Mouse (Mus musculus) testis, adult 2 months (tissue): ENCODE measurements at regions not wholly inside any gene's neighbourhood (a gene's known extent, or its start where the extent isn't known, plus 50 kb on each side); places are given as distances from the start of the nearest gene placed in this dataset.

Experiments
- H3K27ac ChIP-seq: fragments of 200-500 bp; 2 replicates; pipeline ENCODE4 v1.5.1; 2012; ENCODE audit warnings: low read depth, low read length; ENCODE audit not compliant: control insufficient read depth, insufficient read depth
- H3K27me3 ChIP-seq: fragments of 200-500 bp; 2 replicates; pipeline ENCODE4 v1.6.1; 2012; ENCODE audit warnings: mild to moderate bottlenecking, low read length, moderate library complexity; ENCODE audit not compliant: control insufficient read depth, insufficient read depth
- H3K36me3 ChIP-seq: fragments of 200-500 bp; 2 replicates; pipeline ENCODE4 v1.6.1; 2012; ENCODE audit warnings: mild to moderate bottlenecking, low read length; ENCODE audit not compliant: control insufficient read depth, insufficient read depth
- H3K4me1 ChIP-seq: fragments of 200-500 bp; 2 replicates; pipeline ENCODE4 v1.6.1; 2012; ENCODE audit warnings: low read length; ENCODE audit not compliant: control insufficient read depth, insufficient read depth
- H3K4me3 ChIP-seq: fragments of 200-500 bp; 2 replicates; pipeline ENCODE4 v1.5.1; 2012; ENCODE audit warnings: low read depth, mild to moderate bottlenecking, low read length, moderate library complexity, mixed read lengths; ENCODE audit not compliant: control insufficient read depth
- CTCF ChIP-seq: fragments of 200-500 bp; IDR thresholded peaks from 2 replicates; pipeline ENCODE4 v1.5.1; 2012; ENCODE audit warnings: low read depth, mild to moderate bottlenecking, inconsistent platforms, low read length, moderate library complexity; ENCODE audit not compliant: control insufficient read depth, insufficient read depth, insufficient replicate concordance
- POLR2A ChIP-seq: fragments of 200-500 bp; IDR thresholded peaks from 2 replicates; pipeline ENCODE4 v1.6.1; 2012; ENCODE audit warnings: low read depth, mild to moderate bottlenecking, inconsistent platforms, low read length, moderate library complexity; ENCODE audit not compliant: control insufficient read depth

DNA sequence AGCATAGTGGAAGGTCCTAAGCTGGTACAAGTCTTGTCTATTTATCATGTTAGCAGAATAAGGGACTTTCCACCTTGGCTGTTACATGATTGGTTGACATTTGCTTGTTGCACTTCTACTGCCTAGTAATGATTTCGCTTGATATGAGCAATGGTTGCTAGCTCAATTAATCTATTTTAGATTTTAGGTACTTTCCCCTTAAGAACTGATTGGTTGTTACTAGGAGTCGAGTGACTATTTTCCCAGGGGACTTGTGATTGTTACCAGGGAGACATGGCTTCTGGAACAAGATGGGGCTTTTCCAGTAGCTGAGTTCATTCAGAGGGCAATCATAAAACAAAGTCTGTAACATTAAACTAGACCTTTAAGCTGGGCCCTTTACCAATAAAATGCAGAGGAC lies 100.9 kb downstream of the Nup35 start:
- no peaks in the 10 kb centered on the region for H3K27me3 ChIP-seq
- H3K4me3 ChIP-seq = no peak overlapping the region
- H3K27ac ChIP-seq = no peak overlapping the region
- TF ChIP-seq POLR2A (no peak), CTCF (no peak)
- no peaks in the 10 kb centered on the region for H3K4me1 ChIP-seq
- no peaks in the 10 kb centered on the region for H3K36me3 ChIP-seq

DNA sequence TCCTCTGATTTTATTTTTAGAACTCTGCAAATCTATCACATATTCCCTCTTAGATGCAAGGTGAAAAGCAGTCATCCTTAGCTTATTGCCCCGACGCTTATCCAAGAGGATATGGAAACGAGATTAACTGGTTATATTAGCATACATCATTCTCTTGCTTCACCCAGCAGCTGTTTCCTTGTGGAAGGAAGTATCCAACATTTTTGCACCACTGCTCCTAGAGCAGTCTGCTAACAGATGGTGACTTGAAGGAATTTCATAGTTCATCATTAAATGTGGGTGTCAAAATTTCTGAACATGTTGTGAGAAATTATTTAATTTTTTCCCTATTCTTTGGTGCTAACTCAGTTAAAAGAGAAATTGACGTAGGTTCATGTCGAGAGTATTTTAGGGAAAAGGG lies 107.0 kb downstream of the Nup35 start:
- TF ChIP-seq CTCF (no peak), POLR2A (no peak)
- H3K4me3 ChIP-seq = no peak overlapping the region
- H3K27ac ChIP-seq = no peak overlapping the region
- no peaks in the 10 kb centered on the region for H3K4me1 ChIP-seq
- H3K27me3 ChIP-seq = no peaks in the 10 kb centered on the region
- no peaks in the 10 kb centered on the region for H3K36me3 ChIP-seq

DNA sequence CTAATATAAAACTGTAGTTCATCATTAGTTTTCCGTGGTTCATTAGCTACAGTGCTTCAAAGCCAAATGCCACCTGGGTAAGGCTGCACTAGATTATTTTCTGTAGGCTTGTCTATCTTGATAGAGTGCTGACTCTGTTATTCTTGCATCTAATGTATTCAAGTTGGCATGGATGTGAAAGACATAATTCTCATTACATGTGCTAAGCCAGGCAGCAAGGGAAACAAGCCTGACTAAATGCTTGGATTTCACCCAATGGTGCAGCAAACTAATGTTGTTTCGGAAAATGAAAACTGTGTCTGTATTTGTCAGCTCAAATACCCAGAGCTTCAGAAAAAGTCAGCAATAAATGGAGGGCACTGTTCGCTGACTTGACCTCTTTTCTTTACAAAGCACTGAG lies 114.3 kb downstream of the Nup35 start:
- no peak overlapping the region for H3K4me3 ChIP-seq
- no peaks in the 10 kb centered on the region for H3K4me1 ChIP-seq
- no peak overlapping the region for H3K27ac ChIP-seq

DNA sequence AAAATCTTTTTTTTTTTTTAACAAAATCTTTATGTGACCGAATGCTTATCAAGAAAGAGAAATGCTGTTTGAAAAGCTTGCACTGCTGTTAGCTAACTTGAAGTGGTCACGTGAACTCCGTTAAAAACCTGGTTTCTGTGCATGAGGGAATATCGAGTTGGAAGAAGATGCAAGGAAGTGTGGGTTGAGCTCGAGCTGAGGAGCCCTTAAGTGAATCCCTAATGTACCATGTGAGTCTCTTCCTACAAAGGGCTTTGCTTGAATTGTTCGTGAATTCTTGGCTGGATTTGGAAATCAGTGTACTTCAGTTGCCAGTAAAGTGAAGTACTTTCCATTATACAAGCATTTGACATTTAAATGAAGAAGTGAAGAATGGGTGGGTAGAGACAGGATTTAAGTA lies 129.7 kb downstream of the Nup35 start:
- no peaks in the 10 kb centered on the region for H3K27me3 ChIP-seq
- no peaks in the 10 kb centered on the region for H3K4me1 ChIP-seq
- H3K27ac ChIP-seq = no peak overlapping the region
- H3K4me3 ChIP-seq = no peak overlapping the region
- TF ChIP-seq CTCF = no peak
- no peak for TF ChIP-seq POLR2A
- no peaks in the 10 kb centered on the region for H3K36me3 ChIP-seq

More for the DNA sequence above, 114.3 kb downstream of the Nup35 start:
- no peaks in the 10 kb centered on the region for H3K36me3 ChIP-seq
- no peaks in the 10 kb centered on the region for H3K27me3 ChIP-seq
- TF ChIP-seq POLR2A = no peak
- TF ChIP-seq CTCF = no peak

DNA sequence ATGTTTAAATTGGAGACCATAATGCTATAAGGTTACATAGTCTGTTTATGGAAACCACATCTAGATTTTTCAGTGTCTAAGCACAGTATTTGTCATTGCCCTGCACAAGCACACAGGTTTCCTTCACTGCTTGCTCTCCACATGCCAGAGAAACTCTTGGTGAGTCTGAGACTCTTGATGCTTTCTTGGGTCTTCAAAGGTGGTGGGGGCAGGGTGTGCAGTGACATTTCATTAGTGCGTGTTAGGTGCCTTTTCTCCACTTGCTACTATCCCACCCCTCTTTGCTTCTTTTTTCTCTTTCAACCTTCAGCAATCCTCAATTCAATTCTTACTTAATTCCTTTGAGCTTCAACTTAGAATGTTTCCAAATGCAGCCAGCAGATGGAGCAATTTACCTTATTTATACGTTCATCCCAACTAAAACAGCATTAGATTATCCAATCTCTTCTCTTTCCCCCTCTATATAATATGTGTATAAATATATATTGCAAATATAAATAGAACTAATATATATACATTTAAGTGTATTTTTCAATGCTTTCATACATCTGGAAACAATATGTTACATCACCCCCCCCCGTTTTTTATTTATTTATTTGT lies 145.1 kb downstream of the Nup35 start:
- no peaks in the 10 kb centered on the region for H3K36me3 ChIP-seq
- no peak for TF ChIP-seq CTCF
- TF ChIP-seq POLR2A = no peak
- H3K4me3 ChIP-seq = no peak overlapping the region
- no peak overlapping the region for H3K27ac ChIP-seq
- no peaks in the 10 kb centered on the region for H3K4me1 ChIP-seq
- no peaks in the 10 kb centered on the region for H3K27me3 ChIP-seq

DNA sequence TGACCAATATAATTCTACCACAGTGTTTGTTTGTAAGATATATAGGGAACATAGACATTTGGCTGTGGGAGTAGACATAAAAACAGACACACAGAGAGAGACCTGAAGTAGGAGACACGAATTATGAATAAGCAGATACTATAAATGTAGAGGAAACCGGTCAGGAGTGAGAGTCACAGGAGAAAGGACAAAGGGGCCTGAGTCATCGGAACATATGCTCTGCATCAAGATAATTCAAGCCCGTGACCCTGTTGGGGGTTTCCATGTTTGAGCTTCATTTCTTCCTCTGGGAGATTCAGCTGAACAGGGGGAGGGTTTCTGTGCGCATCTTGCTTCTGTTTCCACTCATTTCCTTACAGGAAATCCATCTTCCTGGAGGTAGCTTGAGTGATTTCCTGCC lies 154.1 kb downstream of the Nup35 start:
- Histone ChIP-seq H3K36me3 (no peaks in the 10 kb centered on the region), H3K27ac (no peak overlapping the region), H3K27me3 (no peaks in the 10 kb centered on the region), H3K4me3 (no peak overlapping the region), H3K4me1 (no peaks in the 10 kb centered on the region)
- no peak for TF ChIP-seq POLR2A
- no peak for TF ChIP-seq CTCF

DNA sequence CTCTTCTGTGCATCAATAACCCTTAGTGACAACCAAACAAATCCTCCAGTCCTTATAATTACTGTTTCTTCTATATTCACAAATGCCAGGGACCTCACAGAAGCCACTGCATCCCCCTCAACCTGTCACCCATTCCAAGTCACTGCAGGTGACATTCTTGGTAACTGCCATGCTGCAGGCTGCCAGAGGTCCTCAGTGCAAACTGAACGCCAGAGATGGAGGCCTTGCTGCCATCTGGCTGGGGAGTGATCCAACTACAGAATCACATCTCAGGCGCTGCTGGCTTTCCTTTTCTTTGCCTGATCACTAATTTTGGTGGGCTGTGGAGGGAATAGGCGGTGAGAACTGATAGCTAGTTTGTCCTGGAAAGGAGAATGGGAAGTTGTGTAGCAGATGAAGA lies 155.4 kb downstream of the Nup35 start:
- Histone ChIP-seq H3K4me1 (no peaks in the 10 kb centered on the region), H3K27ac (no peak overlapping the region), H3K36me3 (no peaks in the 10 kb centered on the region), H3K4me3 (no peak overlapping the region), H3K27me3 (no peaks in the 10 kb centered on the region)
- TF ChIP-seq POLR2A = no peak
- TF ChIP-seq CTCF = no peak

GRCm38 (mm10) chr2:80786370-80786769 lies 169.3 kb downstream of the Nup35 start:
- no peak overlapping the region for H3K4me3 ChIP-seq
- H3K27me3 ChIP-seq = no peaks in the 10 kb centered on the region
- H3K27ac ChIP-seq = no peak overlapping the region
- no peaks in the 10 kb centered on the region for H3K4me1 ChIP-seq
- no peaks in the 10 kb centered on the region for H3K36me3 ChIP-seq
- TF ChIP-seq POLR2A (no peak), CTCF (no peak)
